ENCODE assay signal across 9 mouse cellular contexts in genomic region chr7:65319047-65319725, GRCm38 (mm10).
A peak's percentile ranks its signal among the peaks of the same experiment; 100 is the strongest.
DNase-seq lines count a peak whose midpoint lies in the region; ATAC-seq and TF ChIP-seq lines count a peak whose summit lies in the region.
"Had no signal": no experiment of that assay in that cellular context is flagged by ENCODE, and none has a peak within 500 bp of the region (broad histone marks: within the 10 kb centered on the region; RNA-seq: fewer than 3 reads in every experiment).

No protein-coding gene starts in this region.

- H3K4me2 ChIP-seq in hindbrain, embryonic 12.5 days (replicated peaks) = no peak overlapping the region
- H3K4me2 ChIP-seq: lung, embryonic 15.5 days had no signal

- no peaks in the 10 kb centered on the region for H3K27me3 ChIP-seq in hindbrain, embryonic 12.5 days
- H3K27me3 ChIP-seq: lung, embryonic 15.5 days had no signal

- peaks cover 2% of the 10 kb centered on the region; the same call in 1 of the 2 replicates for H3K4me1 ChIP-seq in embryonic fibroblast, embryonic 13.5 days (ENCODE audit: control insufficient read depth, insufficient read depth, low read length)
- no peaks in the 10 kb centered on the region for H3K4me1 ChIP-seq in hindbrain, embryonic 12.5 days
- H3K4me1 ChIP-seq: lung, embryonic 15.5 days had no signal

- H3K9ac ChIP-seq in hindbrain, embryonic 12.5 days = no peak overlapping the region
- H3K9ac ChIP-seq: lung, embryonic 15.5 days had no signal

- ATAC-seq in hindbrain, embryonic 12.5 days (ENCODE audit: low FRiP score) = peak; percentile 75

- TF ChIP-seq CTCF in brain, embryonic 14.5 days (IDR thresholded peaks at IDR 0.05; ENCODE audit: borderline replicate concordance, extremely low read depth, insufficient read depth, insufficient read length) = peak; percentile 76; the same call in 1 of the 2 replicates
- TF ChIP-seq CTCF in embryonic fibroblast, embryonic 13.5 days (IDR thresholded peaks at IDR 0.05; ENCODE audit: borderline replicate concordance, insufficient read depth, low read length) = peak; percentile 10; the same call in 1 of the 2 replicates

- TF ChIP-seq POLR2A in brain, embryonic 14.5 days (IDR thresholded peaks at IDR 0.05; ENCODE audit: borderline replicate concordance, extremely low read depth, insufficient read depth, insufficient read length, poor library complexity, severe bottlenecking) = no peak
- TF ChIP-seq POLR2A in embryonic fibroblast, embryonic 13.5 days (IDR thresholded peaks at IDR 0.05; ENCODE audit: low read depth, low read length) = no peak

- no peaks in the 10 kb centered on the region for H3K9me3 ChIP-seq in hindbrain, embryonic 12.5 days (replicated peaks)
- H3K9me3 ChIP-seq: lung, embryonic 15.5 days had no signal

- no peak overlapping the region for H3K27ac ChIP-seq in embryonic fibroblast, embryonic 13.5 days (ENCODE audit: insufficient read depth, low read length)
- H3K27ac ChIP-seq in hindbrain, embryonic 12.5 days = no peak overlapping the region
- H3K27ac ChIP-seq: lung, embryonic 15.5 days had no signal

- WGBS in hindbrain, embryonic 12.5 days = 75% methylated on average over 5 of the region's 5 CpGs

- DNase-seq in heart, adult 9 months (ENCODE audit: low spot score in 2 of 2) = peak; percentile 28 to 58
- no peak for DNase-seq in heart, postnatal 25 days (ENCODE audit: low spot score)
- DNase-seq in brain, embryonic 14.5 days (ENCODE audit: low read depth) = peak; percentile 81
- peak; percentile 74 to 82 for DNase-seq in layer of hippocampus, postnatal 10 days (ENCODE audit: low spot score in 2 of 2)
- DNase-seq in lung, postnatal 36 days = peak; percentile 85
- peak; percentile 36 to 38 for DNase-seq in right cerebral cortex, postnatal 36 days (ENCODE audit: low spot score in 2 of 2)

- H3K4me3 ChIP-seq in embryonic fibroblast, embryonic 13.5 days (ENCODE audit: insufficient read depth, low read length) = no peak overlapping the region
- no peak overlapping the region for H3K4me3 ChIP-seq in hindbrain, embryonic 12.5 days
- H3K4me3 ChIP-seq: lung, embryonic 15.5 days had no signal

- intact Hi-C loops in heart, postnatal 25 days (cut with DNase I) = loop anchor here (1.0 to 5.0 kb wide), 2 partner anchors 48 to 200 kb away; no protein-coding TSS in a partner anchor

- peaks cover 22% of the 10 kb centered on the region for H3K36me3 ChIP-seq in hindbrain, embryonic 12.5 days
